Mouse (Mus musculus) right cerebral cortex, adult 18-20 months (tissue): Measurements from ENCODE around the gene Pkd1l1.

Experiments used
- DNase-seq: peaks from one replicate; pipeline ENCODE4 v3.0.0; 2022; ENCODE audit warnings: mixed read lengths

The Pkd1l1 gene

GRCm38 (mm10) chr11:8821403-8821802 lies 151.7 kb downstream of the Pkd1l1 start:
- no peak for DNase-seq

GRCm38 (mm10) chr11:8817376-8817775 lies 155.7 kb downstream of the Pkd1l1 start:
- DNase-seq, result no peak

GRCm38 (mm10) chr11:8814097-8814790 lies 158.8 kb downstream of the Pkd1l1 start:
- no peak for DNase-seq

- DNase-seq, result no peak
Measured at GRCm38 (mm10) chr11:8811506-8812100, 161.5 kb downstream of the Pkd1l1 start.

- no peak for DNase-seq
Measured at GRCm38 (mm10) chr11:8809644-8810043, 163.4 kb downstream of the Pkd1l1 start.

- no peak for DNase-seq
Measured at GRCm38 (mm10) chr11:8807009-8807408, 166.1 kb downstream of the Pkd1l1 start.

DNA sequence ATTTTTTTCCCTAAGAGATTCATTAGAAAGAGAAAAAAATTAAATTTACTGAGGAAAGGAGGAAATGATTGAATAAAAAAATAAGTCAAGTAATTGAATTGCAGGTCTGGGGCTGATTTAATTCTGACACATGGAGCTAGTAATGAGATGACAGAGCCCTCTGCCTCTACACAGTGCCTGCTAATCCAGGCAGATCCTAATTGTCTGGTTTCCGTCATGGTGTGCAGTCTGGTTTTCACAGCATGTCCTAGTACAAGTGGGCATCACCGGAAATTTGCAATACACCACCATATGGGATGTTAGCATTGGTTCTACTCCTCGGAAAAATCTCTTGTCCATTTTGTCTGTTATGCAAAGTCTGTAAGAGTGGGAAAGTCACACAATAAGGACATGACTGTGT lies 168.9 kb downstream of the Pkd1l1 start:
- DNase-seq, result no peak

- DNase-seq, result no peak
Measured at GRCm38 (mm10) chr11:8797486-8797885, 175.6 kb downstream of the Pkd1l1 start.

- DNase-seq, result no peak
Measured at GRCm38 (mm10) chr11:8795031-8795430, 178.0 kb downstream of the Pkd1l1 start.

GRCm38 (mm10) chr11:8792146-8792545 lies 180.9 kb downstream of the Pkd1l1 start:
- no peak for DNase-seq

- DNase-seq, result no peak
Measured at GRCm38 (mm10) chr11:8789186-8789585, 183.9 kb downstream of the Pkd1l1 start.

DNA sequence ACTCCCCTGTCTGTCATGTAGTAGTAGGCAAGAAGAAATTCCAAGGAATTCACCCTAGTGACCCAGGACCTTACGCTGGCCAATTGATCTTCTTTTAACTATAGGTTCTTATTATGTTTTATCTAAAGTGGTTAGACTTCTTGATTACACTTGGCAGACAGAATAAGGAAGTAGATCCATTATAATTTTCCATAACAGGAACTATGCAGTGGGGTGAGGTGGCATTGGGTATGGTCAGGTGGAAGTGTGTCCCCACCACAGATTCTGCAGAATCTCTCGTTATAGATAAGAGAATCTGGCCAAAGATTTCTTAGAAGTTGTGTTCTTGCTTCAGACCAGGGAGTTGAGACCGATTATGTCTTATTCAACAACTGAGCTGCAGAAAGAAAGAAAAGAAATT lies 185.5 kb downstream of the Pkd1l1 start:
- DNase-seq, result no peak

DNA sequence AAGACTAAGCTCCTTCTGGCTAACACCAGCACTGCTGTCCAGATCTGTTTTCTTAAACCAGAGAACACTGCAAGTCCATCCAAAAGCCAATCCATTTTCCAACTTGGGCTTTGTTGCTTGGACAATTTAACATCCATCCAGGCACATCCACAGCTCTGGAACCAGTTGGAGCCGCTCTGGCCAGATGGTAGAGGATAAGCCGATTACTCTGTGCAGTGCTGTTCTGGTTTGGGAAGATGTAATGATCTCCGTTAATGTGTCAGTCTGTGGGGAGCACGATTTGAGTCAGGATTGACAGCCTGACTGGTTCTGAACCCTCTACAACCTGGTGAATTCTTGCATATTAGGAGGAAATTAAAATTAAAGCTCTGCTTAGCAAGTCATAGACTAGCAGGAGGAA lies 188.7 kb downstream of the Pkd1l1 start:
- no peak for DNase-seq

DNA sequence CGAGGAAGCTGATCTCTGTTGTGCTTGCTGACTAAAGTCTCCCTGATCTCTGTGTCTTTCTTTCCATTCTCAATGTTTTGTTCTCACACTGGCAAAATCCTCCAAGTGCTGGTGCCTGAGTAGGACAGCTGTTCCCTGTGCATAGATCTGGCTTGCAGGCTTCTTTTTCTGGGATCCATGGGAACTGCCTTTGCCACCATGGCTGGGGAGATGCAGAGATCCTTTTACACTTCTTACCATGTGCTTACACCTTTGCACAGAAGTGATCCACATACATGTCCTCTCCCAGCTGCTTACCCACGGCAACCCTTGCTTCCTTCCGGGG lies 191.0 kb downstream of the Pkd1l1 start:
- no peak for DNase-seq

GRCm38 (mm10) chr11:8781308-8782140 lies 191.5 kb downstream of the Pkd1l1 start:
- DNase-seq, result no peak

GRCm38 (mm10) chr11:8779427-8779826 lies 193.6 kb downstream of the Pkd1l1 start:
- no peak for DNase-seq
